Mouse (Mus musculus) monocyte, adult 5-6 weeks (primary cell): ENCODE measurements around the gene Bbs7. TPM values are rescaled to one million over a fixed set of nuclear protein-coding genes. Genes with fewer than 3 reads are reported as not detected.
A peak's percentile ranks its signal among the peaks of the same experiment; 100 is the strongest.
"Not testable (repeated sequence)": the region's sequence is repeated elsewhere in the genome, so short reads cannot be mapped to it uniquely, and the experiment has no call there.

Source experiments
- ATAC-seq: fragments of 153-309, 156-312 bp; replicated peaks from 2 replicates; pipeline ENCODE4 v1.8.0; 2017; ENCODE audit warnings: mild to moderate bottlenecking; ENCODE audit not compliant: low TSS enrichment, insufficient number of reproducible peaks, severe bottlenecking, poor library complexity, low FRiP score
- total RNA-seq: library from RNA; stranded (forward); fragments of 200-1000, 200-491, 200-594 nt; gene quantifications from 3 replicates; pipeline ENCODE4 v1.2.3, GENCODE M21; 2017

The Bbs7 gene
- total RNA-seq: 0.32 to 2.4 TPM (median 0.58 TPM) in 3 replicates

DNA sequence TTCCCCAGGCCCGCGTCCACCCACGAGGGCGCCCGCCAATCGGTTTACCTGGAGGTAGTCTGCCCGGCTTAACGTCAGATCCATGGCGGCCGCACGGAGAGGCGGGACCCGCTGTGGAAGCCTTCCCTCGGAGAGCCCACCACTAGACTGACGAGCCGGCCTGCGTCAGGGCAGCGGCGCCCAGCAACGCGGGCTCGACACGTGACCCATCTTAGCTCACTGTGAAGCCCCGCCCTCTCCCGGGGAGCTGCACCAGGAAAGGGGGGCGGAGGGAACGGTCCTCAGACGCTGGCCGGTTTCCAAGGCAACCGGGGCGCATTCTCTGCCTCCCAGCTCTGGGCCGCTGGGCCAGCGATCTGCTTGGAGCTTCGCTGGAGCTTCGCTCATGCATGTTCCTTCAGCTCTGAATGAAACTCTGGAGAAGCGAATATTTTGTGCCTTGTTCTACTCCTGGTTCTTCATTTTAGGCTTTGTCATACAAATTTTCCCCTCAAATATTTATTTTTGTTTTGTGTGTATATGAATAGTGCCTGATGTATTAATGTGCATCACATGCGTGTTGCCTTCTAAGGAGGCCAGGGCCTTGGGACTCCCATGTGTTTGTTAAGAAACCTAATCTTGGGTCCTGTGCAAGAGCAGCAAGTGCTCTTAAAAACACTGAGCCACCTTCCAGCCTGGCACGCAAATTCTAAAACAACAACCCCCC lies at the start of gene Bbs7:
Gene Bbs7, minus strand, starts transcription at position 276 of the 706 bp plus-strand sequence.
- peak; percentile 86 for ATAC-seq

DNA sequence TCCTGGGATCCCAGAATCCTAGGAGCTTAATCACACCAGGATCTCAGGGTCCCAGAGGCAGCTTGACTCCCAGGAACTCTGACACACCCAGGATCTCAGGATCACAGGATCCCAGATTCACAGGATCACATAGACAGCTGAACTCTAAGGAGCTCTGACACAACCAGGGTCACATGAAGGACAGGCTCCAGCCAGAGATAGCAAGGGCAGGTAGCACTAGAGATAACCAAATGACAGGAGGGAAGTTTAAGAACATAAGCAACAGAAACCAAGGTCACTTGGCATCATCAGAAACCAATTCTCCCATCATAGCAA lies 31.9 kb upstream of the Bbs7 start:
- not testable (repeated sequence) for ATAC-seq

DNA sequence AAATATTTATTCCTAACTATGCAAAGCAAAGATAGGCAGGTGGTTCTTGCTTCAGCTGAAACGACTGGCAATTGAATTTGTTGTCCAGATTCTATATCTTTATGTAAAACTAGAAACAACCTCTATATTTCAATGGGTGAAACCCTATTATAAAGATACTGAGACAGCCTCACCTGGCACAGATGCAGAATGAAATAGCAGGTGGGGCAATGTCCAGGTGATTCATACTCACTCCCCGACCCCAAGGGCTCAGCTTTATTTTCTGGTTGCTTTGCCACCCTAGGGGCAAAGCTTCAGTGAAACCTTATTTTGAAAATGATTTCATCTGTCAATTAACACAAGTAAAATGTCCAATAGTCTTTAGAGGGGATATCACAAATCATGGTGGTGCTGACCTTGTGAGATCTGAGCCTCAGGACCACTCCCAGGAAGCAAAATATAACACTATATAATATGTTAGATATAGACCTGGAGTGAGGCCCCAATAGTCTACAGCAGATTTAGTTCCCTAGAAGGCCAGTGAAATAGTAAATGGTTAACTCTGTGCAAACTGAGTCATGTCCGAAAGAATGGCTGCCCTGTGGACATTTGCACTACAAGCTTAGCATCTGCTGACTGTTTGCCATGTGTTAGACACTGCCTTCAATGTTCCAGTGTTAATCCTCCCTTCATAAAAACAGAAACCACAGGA lies 31.4 kb upstream of the Bbs7 start:
- no peak for ATAC-seq

DNA sequence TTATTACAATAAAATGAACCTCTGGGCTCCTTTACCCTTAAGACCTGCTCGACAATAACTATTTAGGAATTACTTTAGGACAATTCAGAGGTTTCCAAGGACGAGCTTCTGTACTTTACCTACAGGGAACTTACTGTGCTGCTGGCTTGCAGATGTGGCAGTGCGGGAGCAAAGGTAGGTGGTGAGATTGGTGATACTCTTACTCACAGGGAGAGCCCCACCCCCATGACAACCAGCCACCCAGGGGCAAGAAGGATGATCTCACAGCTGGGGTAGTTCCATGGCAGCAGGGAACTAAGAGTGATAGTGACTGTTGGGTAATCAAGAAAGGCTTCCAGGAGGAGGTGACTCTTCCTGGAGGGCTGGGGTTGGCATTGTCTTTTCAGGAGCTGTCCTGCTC lies 30.1 kb upstream of the Bbs7 start:
- no peak for ATAC-seq

DNA sequence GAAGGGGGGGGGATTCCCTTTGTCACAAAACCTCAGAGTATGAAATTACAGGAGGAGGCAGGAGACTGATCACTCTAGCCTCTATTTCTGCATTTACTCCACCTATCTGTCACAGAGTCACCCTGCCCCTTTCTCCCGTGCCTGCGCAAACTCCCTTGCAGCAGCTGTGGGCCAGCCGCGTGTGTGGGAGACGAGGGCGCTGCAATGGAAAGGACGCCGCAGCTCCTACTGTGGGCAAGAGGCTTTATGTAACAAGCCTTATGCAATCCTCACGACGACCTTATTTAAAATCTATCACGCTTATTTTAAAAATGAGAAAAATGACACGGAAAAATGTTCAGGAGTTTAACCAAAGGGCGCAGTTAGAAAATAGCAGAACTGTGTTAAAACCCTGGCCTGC lies 29.5 kb upstream of the Bbs7 start:
- no peak for ATAC-seq

DNA sequence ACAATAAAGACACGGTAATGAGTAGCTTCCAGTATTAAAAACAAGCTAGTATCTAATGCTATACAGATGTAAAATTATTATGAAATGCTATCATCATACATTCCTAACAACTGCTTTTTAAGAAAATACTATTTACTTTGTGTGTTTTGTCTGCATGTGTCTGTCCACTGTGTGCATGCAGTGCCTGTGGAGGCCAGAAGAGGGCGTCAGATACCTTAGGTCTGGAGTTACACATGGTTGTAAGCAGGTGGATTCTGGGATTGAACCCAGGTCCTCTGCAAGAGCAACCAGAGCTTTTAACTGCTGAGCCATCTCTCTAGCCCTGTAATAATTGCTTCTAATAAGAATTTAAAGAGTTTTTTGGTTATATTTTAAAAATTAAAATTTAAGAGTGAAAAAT lies 27.5 kb upstream of the Bbs7 start:
- no peak for ATAC-seq

DNA sequence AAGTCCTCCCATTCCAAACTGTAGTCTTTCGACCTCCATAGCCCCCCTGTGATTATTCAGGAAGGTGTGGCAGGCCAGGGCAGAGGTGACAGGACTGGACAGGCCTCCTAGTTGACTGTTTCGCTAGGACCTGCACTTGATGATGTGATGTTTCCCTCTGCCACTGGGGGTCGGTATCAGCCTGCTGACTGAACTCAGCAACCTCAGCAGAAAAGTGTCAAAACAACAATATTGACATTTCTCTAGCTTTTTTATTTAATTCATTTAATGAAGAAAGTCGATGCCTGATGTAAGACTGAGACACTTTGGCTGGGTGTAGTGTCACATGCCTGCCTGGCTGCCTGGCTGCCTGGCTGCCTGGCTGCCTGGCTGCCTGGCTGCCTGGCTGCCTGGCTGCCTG lies 22.2 kb upstream of the Bbs7 start:
- no peak for ATAC-seq

DNA sequence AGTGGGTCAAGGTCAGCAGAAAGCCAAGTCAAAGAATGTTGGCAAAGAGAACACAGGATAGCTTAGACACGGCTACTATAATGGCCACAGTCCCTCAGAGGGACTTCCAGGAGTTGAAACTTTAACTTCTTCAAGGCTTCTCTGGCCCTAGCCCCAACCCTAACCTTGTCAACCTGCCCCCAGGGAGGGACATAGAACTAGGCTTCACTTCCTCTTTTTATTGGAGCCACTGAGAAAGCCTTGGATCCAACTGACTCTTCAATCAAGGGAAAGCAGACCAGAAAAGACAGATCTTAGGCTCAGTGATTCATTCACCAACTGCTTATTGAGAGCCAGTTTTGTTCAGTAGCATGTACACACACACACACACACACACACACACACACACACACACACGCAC lies 13.5 kb upstream of the Bbs7 start:
- ATAC-seq: no peak

DNA sequence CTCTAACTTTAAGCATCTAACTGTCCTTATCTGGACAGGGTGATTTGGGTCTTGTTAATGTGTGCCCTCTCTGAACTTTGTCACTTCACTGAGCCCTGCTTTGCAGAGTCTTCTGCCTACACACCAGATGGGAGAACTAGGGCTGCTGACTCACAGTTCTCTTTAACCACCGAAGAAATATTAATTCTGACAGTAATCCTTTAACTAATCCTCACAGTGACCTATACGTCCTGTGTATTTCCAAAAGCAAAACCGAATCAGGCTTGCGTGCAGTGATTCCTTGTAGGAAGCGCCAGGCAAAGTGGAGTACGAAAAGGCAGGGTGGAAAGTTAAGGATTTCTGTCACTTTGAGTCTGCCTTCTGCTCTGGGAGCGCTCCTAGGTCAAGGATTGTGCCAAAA lies 4.9 kb upstream of the Bbs7 start:
- ATAC-seq: no peak

DNA sequence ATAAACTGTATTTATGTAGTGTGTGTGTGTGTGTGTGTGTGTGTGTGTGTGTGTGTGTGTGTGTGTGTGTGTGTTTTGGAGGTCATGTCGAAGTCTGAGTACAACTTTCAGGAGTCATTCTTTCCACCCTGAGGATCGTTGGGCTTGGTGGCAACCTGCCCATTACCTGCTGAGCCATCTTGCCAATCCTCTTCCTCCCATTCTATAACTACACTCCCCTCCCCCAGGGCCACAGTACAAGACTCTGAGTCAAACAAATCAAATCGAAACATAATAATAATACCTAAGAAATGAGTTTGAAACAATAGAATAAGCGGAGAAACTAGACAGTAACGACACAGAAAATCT lies 605 bp upstream of the Bbs7 start:
- ATAC-seq: no peak

DNA sequence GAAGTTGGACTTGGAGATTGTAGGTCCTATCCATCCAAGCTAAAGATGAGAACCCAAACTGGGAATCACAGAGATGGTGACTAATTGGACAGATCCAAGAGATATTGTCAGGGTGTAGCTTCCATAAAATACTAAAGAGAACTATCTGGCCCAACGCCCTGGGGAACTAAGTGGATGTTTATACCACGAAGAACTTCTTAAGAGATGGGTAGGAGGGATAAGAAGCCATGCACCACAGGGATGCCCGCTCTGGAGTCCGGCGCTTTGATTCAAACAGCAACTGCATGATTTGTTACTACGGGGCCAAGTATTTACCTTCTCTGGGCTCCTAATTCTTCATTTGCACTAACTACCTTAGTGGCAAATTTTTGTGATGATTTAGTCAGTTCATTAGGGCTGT lies 590 bp downstream of the Bbs7 start:
- ATAC-seq: no peak

DNA sequence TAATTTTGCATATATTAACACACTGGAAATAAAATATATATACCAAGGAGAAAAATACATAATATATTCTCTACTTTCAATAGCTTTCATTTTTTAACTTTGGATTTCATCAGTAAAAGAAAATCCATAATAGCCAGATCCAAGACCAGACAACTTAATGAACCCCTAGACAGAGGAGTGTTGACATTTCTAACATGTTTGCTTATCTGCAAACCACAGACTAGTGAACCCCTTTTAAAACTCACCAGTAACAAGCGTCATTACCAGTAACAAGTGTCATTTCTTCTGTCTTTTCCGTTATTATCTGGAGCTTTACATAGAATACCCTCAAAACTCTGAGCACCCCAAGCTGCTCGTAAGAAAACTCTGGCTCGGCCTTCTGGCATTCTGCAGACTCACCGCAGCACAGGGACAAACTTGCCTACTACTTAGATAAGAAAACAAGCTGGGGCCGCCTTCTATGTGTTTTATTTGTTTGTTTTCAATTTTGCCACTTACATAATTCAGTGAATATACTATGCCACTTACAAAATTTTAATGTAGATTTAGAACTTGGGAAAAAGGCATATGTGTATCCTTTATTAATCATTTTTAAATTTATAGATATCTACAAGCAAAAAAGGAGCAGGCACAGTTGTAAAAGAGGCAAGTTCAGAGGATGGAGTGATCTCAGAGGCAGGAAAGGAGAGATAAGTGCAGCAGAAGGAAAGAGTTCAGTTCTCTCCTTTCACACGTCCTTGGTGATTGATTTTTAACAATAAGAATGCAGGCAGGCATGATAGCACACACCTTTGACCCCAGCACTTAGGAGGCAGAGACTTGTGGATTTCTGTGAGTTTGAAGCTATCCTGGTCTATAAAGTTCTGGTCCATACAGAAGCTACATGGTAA lies 7.1 kb downstream of the Bbs7 start:
- no peak for ATAC-seq

DNA sequence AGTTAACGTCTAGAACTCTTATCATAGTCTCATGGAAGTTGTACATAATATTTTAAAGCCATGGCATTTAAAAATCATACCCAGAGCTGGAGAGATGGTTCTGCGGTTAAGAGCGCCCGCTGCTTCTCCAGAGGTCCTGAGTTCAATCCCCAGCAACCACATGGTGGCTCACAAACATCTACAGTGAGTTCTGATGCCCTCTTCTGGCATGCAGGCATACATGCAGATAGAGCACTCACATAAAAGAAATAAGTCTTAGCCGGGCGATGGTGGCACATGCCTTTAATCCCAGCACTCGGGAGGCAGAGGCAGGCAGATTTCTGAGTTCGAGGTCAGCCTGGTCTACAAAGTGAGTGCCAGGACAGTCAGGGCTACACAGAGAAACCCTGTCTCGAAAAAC lies 13.5 kb downstream of the Bbs7 start:
- ATAC-seq: not testable (repeated sequence)

DNA sequence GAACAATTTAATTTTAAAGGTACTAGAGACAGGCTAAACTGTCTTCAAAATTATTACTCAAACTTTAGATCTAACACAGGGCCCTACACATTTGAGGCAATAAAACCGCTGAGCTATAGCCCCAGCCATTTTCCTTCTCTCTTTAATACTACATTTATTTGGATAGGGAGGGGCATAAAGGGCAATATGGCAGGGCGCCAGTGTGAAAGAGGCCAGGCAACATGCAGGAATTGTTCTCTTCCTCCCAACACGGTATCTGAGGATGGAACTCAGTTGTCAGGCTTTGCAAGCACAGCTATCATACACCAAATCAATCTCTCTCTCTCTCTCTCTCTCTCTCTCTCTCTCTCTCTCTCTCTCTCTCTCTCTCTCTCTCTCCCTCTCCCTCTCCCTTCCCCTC lies 14.5 kb downstream of the Bbs7 start:
- no peak for ATAC-seq

DNA sequence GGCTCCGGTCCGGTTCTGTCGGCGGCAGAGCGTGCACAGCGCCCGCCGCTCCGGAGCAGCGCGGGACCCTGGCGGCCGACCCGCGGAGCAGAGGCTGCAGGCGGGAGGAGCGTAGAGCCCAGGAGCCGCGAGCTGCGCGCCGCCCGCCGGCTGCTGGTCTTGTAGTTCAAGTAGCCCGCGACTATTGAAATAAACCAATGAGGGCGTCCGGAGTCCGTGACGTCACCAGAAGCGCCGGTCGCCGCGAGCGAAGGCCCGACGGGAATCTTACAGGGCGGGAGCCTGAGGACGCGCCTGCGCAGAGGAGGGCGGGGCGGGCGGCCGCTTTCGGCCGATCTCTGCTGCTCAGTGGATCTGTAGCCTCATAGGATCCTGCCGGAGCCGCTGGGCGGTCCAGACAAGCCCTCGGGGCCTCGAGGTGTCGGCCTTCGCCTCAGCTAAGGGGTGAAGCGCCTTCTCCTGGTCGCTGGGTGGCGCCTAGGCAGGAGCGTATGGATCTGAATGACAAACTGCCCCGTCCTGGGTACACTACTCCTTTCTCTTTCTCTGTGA lies 41.4 kb downstream of the Bbs7 start, which contains the start of gene Ccna2:
Gene Ccna2, minus strand, starts transcription at position 324 of the 552 bp plus-strand sequence.
- peak; percentile 96 for ATAC-seq

DNA sequence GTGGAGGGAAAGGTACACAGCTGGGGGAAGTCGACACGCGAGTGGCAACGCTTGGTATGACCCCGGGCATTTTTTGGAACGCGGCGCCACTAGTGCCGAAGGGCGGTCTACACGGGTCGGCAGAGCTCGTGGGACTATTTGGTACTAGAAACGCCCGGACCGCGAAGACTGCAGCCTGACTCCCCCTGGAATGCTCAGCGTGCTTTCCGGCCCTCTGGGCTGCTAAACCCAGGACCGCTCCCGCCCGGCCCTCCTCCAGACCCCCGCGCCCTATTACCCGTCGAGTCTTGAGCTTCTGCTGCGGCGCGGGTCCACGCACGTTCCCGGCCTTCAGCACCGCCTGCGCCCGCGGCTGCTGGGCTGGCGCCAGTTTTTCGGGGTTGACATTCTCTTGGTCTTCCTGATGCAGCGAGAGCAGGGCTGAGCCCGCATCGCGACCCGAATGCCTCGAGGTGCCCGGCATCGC lies 41.9 kb downstream of the Bbs7 start:
- ATAC-seq: no peak

DNA sequence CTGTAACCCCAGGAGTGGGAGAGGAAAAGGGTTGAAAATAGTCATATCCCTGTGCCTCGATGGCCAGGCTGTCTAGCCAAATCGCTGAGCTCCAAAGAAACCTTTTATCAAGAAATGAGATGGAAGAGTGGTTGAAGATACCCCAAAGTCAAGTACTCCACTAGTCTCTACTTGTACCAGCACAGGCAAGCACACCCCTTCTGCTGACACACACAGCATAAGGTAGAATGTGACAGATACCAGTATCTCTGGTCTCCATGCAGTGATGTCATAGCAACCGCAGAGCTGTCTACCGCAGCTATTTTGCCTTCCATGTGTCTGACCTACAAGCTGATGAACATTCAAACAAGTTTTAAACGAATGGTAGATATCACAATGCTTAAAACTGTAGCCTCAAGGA lies 43.4 kb downstream of the Bbs7 start:
- no peak for ATAC-seq

DNA sequence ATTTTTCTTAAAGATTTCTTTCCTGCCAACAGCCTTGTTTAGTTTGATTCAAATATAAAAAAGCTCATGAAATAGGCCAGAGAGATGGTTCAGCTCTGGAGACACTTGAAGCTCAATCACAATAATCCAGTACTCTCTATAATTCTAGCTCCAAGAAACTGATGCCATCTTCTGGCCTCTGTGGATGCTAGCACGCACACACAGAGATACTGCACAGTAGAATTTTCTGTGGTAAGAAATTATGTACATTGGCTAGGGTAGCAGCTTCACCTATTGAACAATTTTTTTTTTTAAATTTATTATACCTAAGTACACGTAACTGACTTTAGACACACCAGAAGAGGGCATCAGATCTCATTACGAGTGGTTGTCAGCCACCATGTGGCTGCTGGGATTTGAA lies 49.6 kb downstream of the Bbs7 start:
- no peak for ATAC-seq

DNA sequence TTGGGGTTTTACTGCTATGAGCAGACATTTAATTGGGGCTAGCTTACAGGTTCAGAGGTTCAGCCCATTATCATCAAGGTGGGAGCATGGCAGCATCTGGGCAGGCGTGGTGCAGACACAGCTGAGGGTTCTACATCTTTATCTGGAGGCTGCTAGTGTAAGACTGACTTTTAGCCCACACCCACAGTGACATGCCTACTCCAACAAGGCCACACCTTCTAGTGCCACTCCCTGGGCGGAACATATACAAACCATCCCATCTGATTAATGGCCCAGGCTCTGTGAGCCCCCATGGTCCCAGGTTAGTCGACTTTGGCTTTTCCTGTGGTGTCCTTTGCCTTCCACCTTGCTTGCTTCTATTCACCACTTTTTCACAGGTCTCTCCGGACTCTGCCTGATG lies 53.7 kb downstream of the Bbs7 start:
- no peak for ATAC-seq
